Mouse (Mus musculus): ENCODE measurements around the gene Fer. TPM values are rescaled to one million over a fixed set of nuclear protein-coding genes. Genes with fewer than 3 reads are reported as not detected.
A peak's percentile ranks its signal among the peaks of the same experiment; 100 is the strongest.

The Fer gene
- polyA plus RNA-seq, 1 experiment, result 2.7 TPM

DNA sequence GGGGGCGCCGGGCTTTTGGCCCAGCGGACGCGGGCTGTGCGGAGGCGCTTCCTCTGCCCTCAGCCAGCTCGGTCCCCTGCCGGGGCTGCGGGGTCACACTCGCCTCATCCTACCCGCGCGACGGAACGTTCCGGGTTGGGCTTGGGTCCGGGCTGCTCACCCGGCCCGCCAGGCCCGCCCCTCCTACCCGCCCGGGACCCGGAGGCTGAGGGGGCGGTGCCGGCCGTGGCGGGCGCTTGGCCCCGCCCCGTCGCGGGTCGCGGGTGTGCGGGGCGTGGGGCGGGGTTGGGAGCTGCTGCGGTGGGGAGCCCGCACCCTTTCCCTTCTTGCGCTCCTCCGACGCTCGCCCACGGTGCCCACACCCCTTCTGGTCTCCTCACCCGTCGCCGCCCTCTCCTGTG is 1.3 kb downstream of the Fer start:
- peak overlapping the region; percentile 99 for H3K4me3 ChIP-seq (ENCODE audit: insufficient read depth, low read depth, low read length)
- H3K27ac ChIP-seq (ENCODE audit: insufficient read depth, low read depth, low read length), result peak overlapping the region; percentile 32; the same call in 1 of the 2 replicates
- DNase-seq, result peak; percentile 55
- TF ChIP-seq CTCF (conservative IDR thresholded peaks at IDR 0.05; ENCODE audit: insufficient read depth, insufficient read length, low read depth, low read length) (no peak), POLR2A (IDR thresholded peaks at IDR 0.05; ENCODE audit: low read depth, low read length) (no peak)
- no peaks in the 10 kb centered on the region for H3K36me3 ChIP-seq (ENCODE audit: control insufficient read depth, insufficient read depth, low read length)
- WGBS, result under 1% methylated on average over 48 of the region's 48 CpGs
- H3K27me3 ChIP-seq (replicated peaks; ENCODE audit: control insufficient read depth, insufficient read depth, low read length), result no peaks in the 10 kb centered on the region
- H3K4me1 ChIP-seq (ENCODE audit: control insufficient read depth, insufficient read depth, low read length), result 0 out of 2 replicates have a peak, but pooled peaks cover 2% of the 10 kb centered on the region

DNA sequence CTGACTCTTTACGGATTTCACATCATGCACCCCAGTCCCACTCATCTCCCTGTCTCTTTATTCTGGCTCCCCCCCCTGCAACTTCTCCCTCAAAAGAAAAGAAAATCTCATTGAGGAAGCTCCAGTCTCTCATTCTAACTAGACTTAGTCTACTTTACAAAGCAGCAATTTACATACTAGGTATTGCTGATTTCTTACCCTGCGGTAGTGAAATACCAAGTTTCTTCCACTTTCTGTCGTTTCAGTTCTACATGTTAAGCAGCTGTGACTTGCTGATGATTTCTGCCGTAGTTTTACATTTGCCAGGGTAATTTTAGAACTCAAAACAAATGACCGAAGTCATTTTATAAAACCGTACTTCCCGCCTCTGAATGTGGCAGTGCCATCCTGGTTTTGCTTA is 8.9 kb downstream of the Fer start:
- no peak for DNase-seq
- no peaks in the 10 kb centered on the region for H3K36me3 ChIP-seq (ENCODE audit: control insufficient read depth, insufficient read depth, low read length)
- no peaks in the 10 kb centered on the region for H3K27me3 ChIP-seq (replicated peaks; ENCODE audit: control insufficient read depth, insufficient read depth, low read length)
- H3K27ac ChIP-seq (ENCODE audit: insufficient read depth, low read depth, low read length), result no peak overlapping the region
- WGBS, result 92% methylated on average over 7 of the region's 7 CpGs
- no peaks in the 10 kb centered on the region for H3K4me1 ChIP-seq (ENCODE audit: control insufficient read depth, insufficient read depth, low read length)
- no peak for TF ChIP-seq CTCF (conservative IDR thresholded peaks at IDR 0.05; ENCODE audit: insufficient read depth, insufficient read length, low read depth, low read length)
- H3K4me3 ChIP-seq (ENCODE audit: insufficient read depth, low read depth, low read length), result no peak overlapping the region

DNA sequence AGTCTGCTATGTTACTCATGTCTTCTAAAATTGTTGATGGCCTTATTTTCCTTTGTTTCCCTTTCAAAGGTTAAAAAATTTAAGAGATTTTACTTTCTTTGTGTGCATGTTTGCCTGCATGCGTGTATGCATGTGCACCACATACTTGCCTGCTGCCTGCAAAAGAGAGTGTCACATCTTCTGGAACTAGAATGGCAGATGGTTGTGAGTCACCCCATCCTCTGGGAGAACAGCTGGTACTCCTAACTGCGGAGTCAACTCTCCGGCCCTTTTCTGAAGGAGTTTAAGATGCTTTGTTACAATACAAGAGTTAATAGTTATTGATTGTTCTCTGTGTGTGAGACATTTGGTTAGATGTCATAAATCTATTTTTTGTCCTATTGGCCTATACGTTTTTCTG is 16.0 kb downstream of the Fer start:
- no peaks in the 10 kb centered on the region for H3K4me1 ChIP-seq (ENCODE audit: control insufficient read depth, insufficient read depth, low read length)
- 91% methylated on average over 4 of the region's 4 CpGs for WGBS
- H3K36me3 ChIP-seq (ENCODE audit: control insufficient read depth, insufficient read depth, low read length), result no peaks in the 10 kb centered on the region
- TF ChIP-seq POLR2A (IDR thresholded peaks at IDR 0.05; ENCODE audit: low read depth, low read length) (no peak), CTCF (conservative IDR thresholded peaks at IDR 0.05; ENCODE audit: insufficient read depth, insufficient read length, low read depth, low read length) (no peak)
- H3K27me3 ChIP-seq (replicated peaks; ENCODE audit: control insufficient read depth, insufficient read depth, low read length), result no peaks in the 10 kb centered on the region
- no peak overlapping the region for H3K4me3 ChIP-seq (ENCODE audit: insufficient read depth, low read depth, low read length)
- H3K27ac ChIP-seq (ENCODE audit: insufficient read depth, low read depth, low read length), result no peak overlapping the region
- no peak for DNase-seq

DNA sequence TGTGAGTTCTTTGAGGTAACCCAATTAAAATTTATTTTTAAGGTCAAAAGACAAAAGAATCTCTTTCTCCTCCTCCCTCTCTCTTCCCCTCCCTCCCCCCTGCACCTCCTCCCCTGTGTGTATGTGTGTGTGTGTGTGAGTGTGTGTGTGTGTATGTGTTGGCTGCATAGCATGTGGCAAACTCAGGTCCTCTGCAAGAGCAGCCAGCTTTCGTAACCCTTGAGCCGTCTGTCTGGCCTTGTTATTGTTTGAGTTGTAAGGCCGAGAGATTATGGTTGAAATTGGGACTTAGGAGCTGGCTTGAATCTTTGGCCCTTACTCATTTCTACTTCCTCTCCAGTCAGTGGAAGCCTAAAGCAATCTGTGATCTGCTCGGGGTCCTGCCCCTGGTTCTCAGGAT is 17.1 kb downstream of the Fer start:
- WGBS, result 79% methylated on average over 4 of the region's 4 CpGs
- Histone ChIP-seq H3K27ac (ENCODE audit: insufficient read depth, low read depth, low read length) (no peak overlapping the region), H3K4me3 (ENCODE audit: insufficient read depth, low read depth, low read length) (no peak overlapping the region), H3K36me3 (ENCODE audit: control insufficient read depth, insufficient read depth, low read length) (no peaks in the 10 kb centered on the region), H3K27me3 (replicated peaks; ENCODE audit: control insufficient read depth, insufficient read depth, low read length) (no peaks in the 10 kb centered on the region), H3K4me1 (ENCODE audit: control insufficient read depth, insufficient read depth, low read length) (no peaks in the 10 kb centered on the region)
- DNase-seq, result no peak
- TF ChIP-seq POLR2A (IDR thresholded peaks at IDR 0.05; ENCODE audit: low read depth, low read length) (no peak), CTCF (conservative IDR thresholded peaks at IDR 0.05; ENCODE audit: insufficient read depth, insufficient read length, low read depth, low read length) (no peak)

DNA sequence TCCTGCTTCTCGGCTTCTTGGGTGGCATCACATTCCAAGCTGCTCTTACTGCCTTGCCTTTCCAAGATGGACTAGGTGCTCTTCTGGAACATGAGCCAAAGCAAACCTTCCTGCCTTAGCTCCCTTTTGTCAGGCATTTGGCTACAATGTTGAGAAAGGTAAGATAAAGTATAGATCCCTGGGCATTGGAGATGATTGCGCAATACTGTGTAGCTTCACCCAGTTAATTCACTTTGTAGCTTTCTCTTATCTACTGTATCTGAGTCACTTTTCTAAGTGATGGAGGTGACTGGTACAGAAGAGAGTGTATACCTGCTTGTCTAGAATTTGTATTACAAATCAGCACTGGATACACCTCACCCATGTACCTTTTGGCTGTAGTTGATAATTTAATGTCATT is 24.1 kb downstream of the Fer start:
- WGBS, result 96% methylated on average over 2 of the region's 2 CpGs
- Histone ChIP-seq H3K27ac (ENCODE audit: insufficient read depth, low read depth, low read length) (no peak overlapping the region), H3K4me1 (ENCODE audit: control insufficient read depth, insufficient read depth, low read length) (no peaks in the 10 kb centered on the region), H3K36me3 (ENCODE audit: control insufficient read depth, insufficient read depth, low read length) (no peaks in the 10 kb centered on the region), H3K27me3 (replicated peaks; ENCODE audit: control insufficient read depth, insufficient read depth, low read length) (no peaks in the 10 kb centered on the region), H3K4me3 (ENCODE audit: insufficient read depth, low read depth, low read length) (no peak overlapping the region)
- TF ChIP-seq CTCF (conservative IDR thresholded peaks at IDR 0.05; ENCODE audit: insufficient read depth, insufficient read length, low read depth, low read length), result no peak
- TF ChIP-seq POLR2A (IDR thresholded peaks at IDR 0.05; ENCODE audit: low read depth, low read length), result no peak
- no peak for DNase-seq

DNA sequence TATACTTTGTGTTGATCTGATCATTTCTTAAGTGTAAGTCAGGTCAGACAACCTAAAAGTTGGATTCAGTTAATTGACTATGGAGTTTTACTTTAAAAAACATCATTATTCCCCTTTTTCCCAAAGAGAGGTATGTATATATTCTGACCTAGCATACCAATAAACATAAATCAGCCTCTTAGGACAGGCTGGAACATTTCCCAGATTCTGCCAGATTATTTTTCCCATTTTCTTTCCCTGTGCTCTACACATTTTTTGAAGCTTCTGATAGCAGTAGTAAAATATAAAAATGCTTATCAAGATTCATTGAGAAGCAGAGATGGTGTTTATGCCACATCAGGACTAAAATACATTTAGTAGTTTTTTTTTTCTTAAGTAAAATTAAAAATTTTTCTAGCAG is 27.7 kb downstream of the Fer start:
- DNase-seq, result no peak
- Histone ChIP-seq H3K4me1 (ENCODE audit: control insufficient read depth, insufficient read depth, low read length) (no peaks in the 10 kb centered on the region), H3K27ac (ENCODE audit: insufficient read depth, low read depth, low read length) (no peak overlapping the region), H3K4me3 (ENCODE audit: insufficient read depth, low read depth, low read length) (no peak overlapping the region), H3K27me3 (replicated peaks; ENCODE audit: control insufficient read depth, insufficient read depth, low read length) (no peaks in the 10 kb centered on the region), H3K36me3 (ENCODE audit: control insufficient read depth, insufficient read depth, low read length) (no peaks in the 10 kb centered on the region)
- no peak for TF ChIP-seq POLR2A (IDR thresholded peaks at IDR 0.05; ENCODE audit: low read depth, low read length)
- no peak for TF ChIP-seq CTCF (conservative IDR thresholded peaks at IDR 0.05; ENCODE audit: insufficient read depth, insufficient read length, low read depth, low read length)

DNA sequence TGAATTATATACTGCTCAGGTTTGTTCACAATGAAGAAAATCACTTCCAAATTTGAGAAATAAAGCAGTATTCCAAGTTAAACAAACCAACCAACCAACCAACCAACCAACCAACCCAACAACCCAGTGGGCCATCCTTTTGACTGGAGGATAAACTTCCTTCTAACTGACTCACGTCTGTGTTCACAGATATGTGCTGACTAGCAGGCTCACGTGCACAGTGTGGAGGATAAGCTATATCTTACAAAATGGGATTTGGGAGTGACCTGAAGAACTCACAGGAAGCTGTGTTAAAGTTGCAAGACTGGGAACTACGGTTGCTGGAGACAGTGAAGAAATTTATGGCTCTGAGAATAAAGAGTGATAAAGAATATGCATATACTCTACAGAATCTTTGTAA is 33.0 kb downstream of the Fer start:
- TF ChIP-seq CTCF (conservative IDR thresholded peaks at IDR 0.05; ENCODE audit: insufficient read depth, insufficient read length, low read depth, low read length) (no peak), POLR2A (IDR thresholded peaks at IDR 0.05; ENCODE audit: low read depth, low read length) (no peak)
- 67% methylated on average over 3 of the region's 3 CpGs for WGBS

DNA sequence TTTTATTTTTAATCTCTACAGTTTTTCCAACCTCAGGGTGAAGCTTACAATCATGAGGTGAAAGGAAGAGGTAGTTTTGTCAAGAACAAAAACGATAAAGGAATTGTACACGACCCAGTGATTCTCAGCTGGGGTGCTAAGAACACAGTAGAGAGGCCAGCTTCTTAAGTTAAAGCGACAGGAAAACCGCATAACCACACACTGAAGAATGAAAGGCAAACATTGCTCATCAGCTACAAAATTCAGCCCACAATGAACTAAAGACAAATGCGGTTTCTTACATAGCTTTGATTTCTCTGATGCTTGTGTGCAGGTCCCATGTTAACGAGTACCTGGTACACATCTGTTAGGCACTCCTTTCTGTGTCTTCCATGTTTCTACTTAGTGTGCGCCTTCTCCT is 34.2 kb downstream of the Fer start:
- H3K4me1 ChIP-seq (ENCODE audit: control insufficient read depth, insufficient read depth, low read length), result no peaks in the 10 kb centered on the region
- H3K36me3 ChIP-seq (ENCODE audit: control insufficient read depth, insufficient read depth, low read length), result no peaks in the 10 kb centered on the region
- H3K4me3 ChIP-seq (ENCODE audit: insufficient read depth, low read depth, low read length), result no peak overlapping the region
- H3K27ac ChIP-seq (ENCODE audit: insufficient read depth, low read depth, low read length), result no peak overlapping the region
- 93% methylated on average over 7 of the region's 7 CpGs for WGBS
- TF ChIP-seq CTCF (conservative IDR thresholded peaks at IDR 0.05; ENCODE audit: insufficient read depth, insufficient read length, low read depth, low read length) (no peak), POLR2A (IDR thresholded peaks at IDR 0.05; ENCODE audit: low read depth, low read length) (no peak)
- no peak for DNase-seq
- H3K27me3 ChIP-seq (replicated peaks; ENCODE audit: control insufficient read depth, insufficient read depth, low read length), result no peaks in the 10 kb centered on the region

More for the DNA sequence above, 33.0 kb downstream of the Fer start:
- Histone ChIP-seq H3K4me3 (ENCODE audit: insufficient read depth, low read depth, low read length) (no peak overlapping the region), H3K27ac (ENCODE audit: insufficient read depth, low read depth, low read length) (no peak overlapping the region), H3K27me3 (replicated peaks; ENCODE audit: control insufficient read depth, insufficient read depth, low read length) (no peaks in the 10 kb centered on the region), H3K4me1 (ENCODE audit: control insufficient read depth, insufficient read depth, low read length) (no peaks in the 10 kb centered on the region), H3K36me3 (ENCODE audit: control insufficient read depth, insufficient read depth, low read length) (no peaks in the 10 kb centered on the region)
- DNase-seq, result no peak

All from kidney, adult 2 months (tissue).